Mouse (Mus musculus) lung, adult 18-20 months (tissue): ENCODE measurements around the gene Atg5.

Experiments used
- DNase-seq, 2 experiments: peaks; one replicate each; pipeline ENCODE4 v3.0.0; 2022; ENCODE audit warnings: mixed read lengths in 2 of 2

Atg5 gene

DNA sequence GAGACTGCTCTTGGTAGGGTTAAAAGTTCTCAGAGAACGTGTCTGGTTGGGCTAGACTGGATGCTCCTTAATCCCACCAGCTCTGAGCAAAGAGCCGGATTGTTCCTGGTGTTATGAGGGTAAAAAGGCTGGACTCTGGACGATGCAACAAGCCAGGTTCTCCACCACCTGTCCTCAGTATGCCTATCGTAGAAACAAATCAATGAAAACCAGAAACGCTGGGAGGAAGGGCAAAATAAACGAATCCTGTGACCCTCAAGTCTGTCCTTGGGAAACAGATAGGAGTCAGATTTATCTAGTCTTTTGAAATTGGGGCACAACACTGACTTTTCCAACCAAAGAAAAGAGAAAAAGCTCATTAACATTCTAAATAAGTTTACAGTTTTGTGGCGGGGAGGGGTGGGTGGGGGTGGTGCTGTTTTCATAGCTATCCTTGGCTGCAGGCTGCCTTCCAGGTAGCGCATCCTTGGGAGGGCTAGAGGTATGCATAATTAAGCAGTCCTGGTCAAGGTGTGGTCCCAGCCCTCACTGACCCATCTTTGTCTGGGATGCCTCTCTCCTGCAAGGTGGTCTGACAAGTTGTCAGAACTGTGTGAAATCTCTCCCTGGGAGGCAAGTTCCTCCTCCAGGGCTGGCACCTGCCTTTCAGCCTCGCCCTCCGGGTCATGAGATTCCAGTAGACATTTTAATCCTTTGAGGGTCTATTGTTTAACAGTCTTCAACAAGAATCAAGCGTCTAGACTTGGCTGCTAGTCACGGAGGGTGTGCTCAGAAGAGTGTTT, 123.5 kb downstream of the Atg5 start:
- DNase-seq, result no peak

DNA sequence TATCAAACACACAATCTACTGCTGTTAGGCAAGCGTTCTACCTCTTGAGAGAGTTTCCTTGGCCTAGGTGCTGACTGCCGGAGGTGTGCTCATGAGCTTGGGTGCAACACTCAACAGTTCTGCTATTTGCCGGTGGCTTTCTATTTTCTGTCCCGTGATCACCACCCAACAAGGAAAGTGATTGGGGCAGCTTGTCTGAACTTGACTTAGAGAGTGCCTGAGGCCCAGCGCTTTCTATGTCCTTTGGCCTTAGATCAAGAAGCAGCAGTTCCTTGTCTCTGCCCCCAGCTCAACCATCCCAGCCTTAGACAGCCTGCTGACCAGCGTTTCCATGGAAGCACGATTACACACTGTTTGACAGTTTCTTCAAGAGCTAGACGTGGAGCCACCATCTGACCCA, 124.7 kb downstream of the Atg5 start:
- DNase-seq, result no peak

DNA sequence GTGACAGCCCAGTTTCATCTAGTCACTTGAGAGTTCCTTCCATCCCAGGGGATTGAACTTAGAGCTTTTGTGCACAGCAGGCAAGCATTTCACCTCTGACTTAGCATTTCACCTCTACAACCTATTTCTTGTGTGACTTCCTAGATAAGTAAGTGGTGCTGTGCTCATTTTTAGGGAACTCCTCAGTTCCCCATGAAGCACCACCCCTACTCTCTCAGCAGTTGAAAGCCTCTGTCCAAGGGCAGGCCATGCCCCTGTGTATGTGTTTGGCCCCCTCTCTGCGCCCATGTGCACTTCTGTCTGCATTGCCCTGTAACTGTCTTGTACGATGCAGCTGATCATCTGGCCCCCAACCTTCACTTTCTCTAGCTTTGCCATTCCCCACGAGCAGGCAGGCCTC, 132.0 kb downstream of the Atg5 start:
- DNase-seq, result no peak

DNA sequence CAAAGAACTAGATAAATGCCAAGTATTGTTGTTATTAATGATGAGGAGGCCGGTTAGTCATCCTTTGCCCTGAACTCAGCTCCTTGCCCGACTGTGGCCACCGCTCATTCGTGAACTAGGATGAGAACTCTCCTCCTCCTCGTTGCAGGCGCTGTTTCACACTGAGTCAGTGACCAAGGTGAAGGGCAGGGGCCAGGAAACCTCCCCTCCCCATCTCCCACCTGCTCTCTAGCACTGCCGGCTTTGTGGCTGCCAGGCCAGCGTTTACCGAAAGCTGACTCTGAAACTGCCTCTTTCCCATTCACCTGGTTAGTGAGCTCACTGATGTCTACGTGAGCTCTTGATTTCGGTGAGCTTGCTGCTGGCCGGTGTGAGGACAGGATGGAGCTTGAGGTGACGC, 132.4 kb downstream of the Atg5 start:
- DNase-seq, result no peak

DNA sequence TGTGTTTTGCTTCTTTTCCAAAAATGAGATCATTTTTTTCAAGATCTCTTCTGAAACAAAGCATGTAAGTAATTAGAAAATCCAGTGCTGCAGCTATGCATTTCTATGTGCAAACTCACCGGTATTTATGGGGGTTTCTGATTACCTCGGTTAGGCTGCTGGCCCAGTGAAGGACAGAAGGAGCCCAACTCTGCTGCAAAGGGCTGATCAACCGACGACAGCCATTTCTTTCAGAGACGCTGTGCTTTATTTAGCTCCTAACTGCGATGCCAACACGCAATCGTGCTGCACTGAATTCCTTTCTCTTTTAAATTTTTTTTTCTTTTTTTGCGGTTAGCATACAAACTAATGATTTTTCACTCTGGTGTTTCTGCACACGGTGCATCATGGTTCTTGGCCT, 133.4 kb downstream of the Atg5 start:
- DNase-seq, result no peak

DNA sequence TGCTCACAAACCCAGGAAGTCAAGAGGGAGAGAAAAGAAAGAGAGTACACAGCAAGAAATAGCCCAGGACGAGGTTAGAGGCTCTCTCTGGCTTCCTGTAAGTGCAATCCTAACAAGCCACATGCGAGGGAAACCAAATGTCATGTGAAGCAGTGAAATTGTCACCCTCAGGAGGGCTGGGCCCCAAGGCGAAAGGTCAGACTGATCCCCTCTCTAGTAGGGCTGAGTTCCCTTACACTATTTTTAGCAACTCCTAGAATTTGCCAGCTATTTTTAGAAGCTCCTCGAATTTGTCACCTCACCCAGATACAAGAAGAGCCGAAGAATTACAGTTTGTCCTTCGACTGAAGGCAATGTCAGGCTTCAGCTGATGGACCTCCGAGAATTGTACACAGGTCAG, 135.3 kb downstream of the Atg5 start:
- DNase-seq, result no peak

DNA sequence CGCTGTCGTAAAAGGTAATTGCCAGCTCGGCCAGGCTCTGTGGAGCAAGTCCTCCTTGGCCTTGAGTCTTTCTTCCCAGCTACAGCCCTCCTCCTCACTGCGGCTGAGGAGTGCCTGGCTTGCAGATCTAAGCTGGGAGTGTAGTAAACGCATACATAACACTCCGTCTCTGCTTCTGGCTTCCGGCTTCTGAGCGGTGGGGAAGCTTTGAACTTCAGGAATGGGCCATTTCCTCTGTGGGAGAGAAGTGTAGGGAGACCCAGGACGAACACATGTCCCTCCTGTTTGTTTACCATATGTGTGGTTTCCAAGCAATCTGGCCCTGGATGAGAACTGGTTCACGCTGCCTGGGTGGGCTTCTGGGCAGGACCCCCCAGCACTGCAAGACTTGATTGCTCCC, 140.9 kb downstream of the Atg5 start:
- no peak for DNase-seq

DNA sequence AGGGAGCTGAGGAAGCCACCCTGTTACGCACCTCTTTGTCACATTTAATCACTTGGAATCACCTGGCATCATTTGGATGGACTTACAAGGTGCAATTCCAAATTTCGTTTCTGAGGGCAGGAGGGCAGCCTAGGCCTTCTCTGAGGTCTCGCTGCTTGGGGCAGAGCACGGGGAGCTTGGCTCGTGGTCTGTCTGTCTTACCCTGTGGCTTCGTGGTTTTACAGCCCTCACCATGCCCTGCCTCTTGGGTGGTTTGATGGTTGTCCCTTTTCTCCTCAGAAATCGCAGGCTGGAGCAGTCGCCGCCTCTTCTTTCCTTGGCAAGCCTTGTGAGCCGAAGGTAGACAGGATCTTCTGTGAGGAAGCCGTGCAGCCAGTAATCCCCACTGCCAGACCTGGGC, 141.8 kb downstream of the Atg5 start:
- DNase-seq, result no peak
